Mouse (Mus musculus) liver, embryonic 16.5 days (tissue): ENCODE results near the gene Clic3. TPM values are rescaled to one million over a fixed set of nuclear protein-coding genes. Genes with fewer than 3 reads are reported as not detected.

Experiments
- ATAC-seq: fragments of 200-750 bp; cut with Nextera tagmentation; 2 replicates; pipeline ENCODE4 v1.8.0; 2017; ENCODE audit warnings: low read depth, mild to moderate bottlenecking, moderate number of reproducible peaks, moderate library complexity
- H3K27ac ChIP-seq: fragments of 300-500 bp; sonication (generic); 2 replicates; pipeline ENCODE4 v1.5.1; 2014; ENCODE audit warnings: mild to moderate bottlenecking, low read length
- H3K27me3 ChIP-seq: fragments of 300-500 bp; sonication (generic); 2 replicates; pipeline ENCODE4 v1.6.1; 2014; ENCODE audit warnings: low read depth, low read length, mixed read lengths; ENCODE audit not compliant: control insufficient read depth, insufficient read depth
- H3K36me3 ChIP-seq: fragments of 300-500 bp; sonication (generic); 2 replicates; pipeline ENCODE4 v1.6.1; 2014; ENCODE audit warnings: mild to moderate bottlenecking; ENCODE audit not compliant: control insufficient read depth, insufficient read depth
- H3K4me1 ChIP-seq: fragments of 300-500 bp; sonication (generic); 2 replicates; pipeline ENCODE4 v1.6.1; 2014; ENCODE audit warnings: low read depth, low read length, mixed read lengths; ENCODE audit not compliant: control insufficient read depth
- H3K4me2 ChIP-seq: fragments of 300-500 bp; sonication (generic); 2 replicates; pipeline ENCODE4 v1.6.1; 2014; ENCODE audit warnings: low read depth, low read length, mixed read lengths
- H3K4me3 ChIP-seq: fragments of 300-500 bp; sonication (generic); 2 replicates; pipeline ENCODE4 v1.5.1; 2014; ENCODE audit warnings: low read depth, mild to moderate bottlenecking, low read length
- H3K9ac ChIP-seq: fragments of 300-500 bp; sonication (generic); 2 replicates; pipeline ENCODE4 v1.6.1; 2014; ENCODE audit warnings: low read depth, low read length
- H3K9me3 ChIP-seq: fragments of 300-500 bp; sonication (generic); replicated peaks from 2 replicates; pipeline ENCODE4 v1.6.1; 2016; ENCODE audit warnings: low read length; ENCODE audit not compliant: control insufficient read depth
- WGBS: fragments of 180-500 bp; shearing (Covaris S2); extraction: QIAGEN DNeasy Blood & Tissue Kit; methylation state at CpG from one replicate; pipeline ENCODE4 v1.1.7; 2014; ENCODE audit not compliant: insufficient replicate concordance; 5-methylcytosine and 5-hydroxymethylcytosine counted together
- microRNA-seq: library from miRNA; unstranded; fragments of <30 nt; microRNA quantifications from one replicate; pipeline ENCODE4, GENCODE M21; 2016
- polyA plus RNA-seq: library from polyadenylated mRNA; unstranded; fragments of >200 nt; fragmentation: Nextera tagmentation; extraction: Ambion mirVana; gene quantifications from 2 replicates; pipeline ENCODE4 v1.2.1, GENCODE M21; 2015

The Clic3 gene
- polyA plus RNA-seq, 1 experiment from 2014 or later: 0.54 TPM

GRCm38 (mm10) chr2:25501593-25502486, 45.2 kb downstream of the Clic3 start, which contains the start of gene C8g:
TSS of gene C8g (minus strand) at chr2:25501719.
- no peaks in the 10 kb centered on the region for H3K27me3 ChIP-seq
- peak within 1 kb of the TSS; percentile 81 for H3K27ac ChIP-seq
- H3K4me3 ChIP-seq: peak within 1 kb of the TSS; percentile 82
- H3K36me3 ChIP-seq: peaks cover 6% of the 10 kb centered on the region; the same call in 1 of the 2 replicates
- H3K9me3 ChIP-seq: no peaks in the 10 kb centered on the region
- H3K4me1 ChIP-seq: peaks cover 42% of the 10 kb centered on the region
- H3K9ac ChIP-seq: peak within 1 kb of the TSS; percentile 87
- WGBS: 64% methylated on average over 20 of the region's 20 CpGs
- no peak for ATAC-seq
- H3K4me2 ChIP-seq: peak within 1 kb of the TSS; percentile 84

GRCm38 (mm10) chr2:25502726-25503125, 46.1 kb downstream of the Clic3 start:
- Histone ChIP-seq H3K4me2 (peak overlapping the region; percentile 84; the same call in 1 of the 2 replicates), H3K9me3 (no peaks in the 10 kb centered on the region), H3K27me3 (no peaks in the 10 kb centered on the region), H3K4me1 (peaks cover 42% of the 10 kb centered on the region), H3K9ac (0 out of 2 replicates have a peak overlapping the region, but pooled peaks have one; percentile 10), H3K36me3 (peaks cover 6% of the 10 kb centered on the region; the same call in 1 of the 2 replicates), H3K27ac (peak overlapping the region; percentile 56), H3K4me3 (no peak overlapping the region)
- WGBS: 36% methylated on average over 3 of the region's 3 CpGs
- ATAC-seq: peak; percentile 58

- no peak for ATAC-seq
Measured at GRCm38 (mm10) chr2:25504538-25504937, 47.9 kb downstream of the Clic3 start.

GRCm38 (mm10) chr2:25505000-25505399, 48.4 kb downstream of the Clic3 start:
- H3K36me3 ChIP-seq: peaks cover 6% of the 10 kb centered on the region; the same call in 1 of the 2 replicates
- H3K4me3 ChIP-seq: no peak overlapping the region
- ATAC-seq: no peak
- WGBS: 61% methylated on average over 1 of the region's 1 CpGs
- H3K4me2 ChIP-seq: no peak overlapping the region
- no peak overlapping the region for H3K9ac ChIP-seq
- no peak overlapping the region for H3K27ac ChIP-seq
- H3K4me1 ChIP-seq: peaks cover 32% of the 10 kb centered on the region
- no peaks in the 10 kb centered on the region for H3K9me3 ChIP-seq
- no peaks in the 10 kb centered on the region for H3K27me3 ChIP-seq

More at GRCm38 (mm10) chr2:25504538-25504937, 47.9 kb downstream of the Clic3 start:
- no peaks in the 10 kb centered on the region for H3K9me3 ChIP-seq
- H3K36me3 ChIP-seq: peaks cover 6% of the 10 kb centered on the region; the same call in 1 of the 2 replicates
- 51% methylated on average over 19 of the region's 19 CpGs for WGBS
- H3K9ac ChIP-seq: no peak overlapping the region
- no peaks in the 10 kb centered on the region for H3K27me3 ChIP-seq
- peaks cover 36% of the 10 kb centered on the region for H3K4me1 ChIP-seq
- H3K4me3 ChIP-seq: no peak overlapping the region
- no peak overlapping the region for H3K4me2 ChIP-seq
- no peak overlapping the region for H3K27ac ChIP-seq

- Histone ChIP-seq H3K36me3 (peaks cover 6% of the 10 kb centered on the region; the same call in 1 of the 2 replicates), H3K4me3 (no peak overlapping the region), H3K4me2 (no peak overlapping the region), H3K9me3 (no peaks in the 10 kb centered on the region), H3K4me1 (peaks cover 27% of the 10 kb centered on the region), H3K27ac (no peak overlapping the region), H3K27me3 (no peaks in the 10 kb centered on the region), H3K9ac (no peak overlapping the region)
- no peak for ATAC-seq
- 78% methylated on average over 4 of the region's 4 CpGs for WGBS
Measured at GRCm38 (mm10) chr2:25505860-25506259, 49.2 kb downstream of the Clic3 start.

- no peaks in the 10 kb centered on the region for H3K27me3 ChIP-seq
- H3K9ac ChIP-seq: no peak overlapping the region
- H3K36me3 ChIP-seq: peaks cover 6% of the 10 kb centered on the region; the same call in 1 of the 2 replicates
- no peak for ATAC-seq
- no peaks in the 10 kb centered on the region for H3K9me3 ChIP-seq
- H3K27ac ChIP-seq: no peak overlapping the region
- no peak overlapping the region for H3K4me2 ChIP-seq
- 41% methylated on average over 5 of the region's 5 CpGs for WGBS
- no peak overlapping the region for H3K4me3 ChIP-seq
- peaks cover 18% of the 10 kb centered on the region for H3K4me1 ChIP-seq
Measured at GRCm38 (mm10) chr2:25506964-25507363, 50.3 kb downstream of the Clic3 start.

Small RNA genes lying within 50 kb of the gene (microRNA-seq; reads per million reads assigned to microRNA genes)
- gene Mir3087: 0.74 reads per million

Other genes with a start within 250 kb of the Clic3 start
- gene Nelfb, start 245.3 kb upstream of the Clic3 start, polyA plus RNA-seq: 33.9 and 34.9 TPM in 2 replicates
- not detected in 2 replicates for gene Stpg3, start 242.2 kb upstream of the Clic3 start, polyA plus RNA-seq
- not detected in 2 replicates for gene Fam166a, start 238.1 kb upstream of the Clic3 start, polyA plus RNA-seq
- gene Tubb4b, start 232.1 kb upstream of the Clic3 start, polyA plus RNA-seq: 590 and 624 TPM in 2 replicates
- gene Slc34a3, start 222.5 kb upstream of the Clic3 start, polyA plus RNA-seq: 0.08 TPM in 1 of 2 replicates, not detected in the other
- gene Rnf224, start 220.1 kb upstream of the Clic3 start, polyA plus RNA-seq: not detected in 2 replicates
- 0.77 TPM in 1 of 2 replicates, not detected in the other for gene Rnf208, start 214.6 kb upstream of the Clic3 start, polyA plus RNA-seq
- not detected in 2 replicates for gene Cysrt1, start 214.4 kb upstream of the Clic3 start, polyA plus RNA-seq
- 1.4 and 1.8 TPM in 2 replicates for gene AL732309.1, start 210.0 kb upstream of the Clic3 start, polyA plus RNA-seq
- gene Tmem203, start 201.4 kb upstream of the Clic3 start, polyA plus RNA-seq: 10.9 and 12.0 TPM in 2 replicates
- 3.7 and 4.7 TPM in 2 replicates for gene Tprn, start 194.2 kb upstream of the Clic3 start, polyA plus RNA-seq
- 94.7 and 111 TPM in 2 replicates for gene Ssna1, start 184.4 kb upstream of the Clic3 start, polyA plus RNA-seq
- 40.1 and 40.5 TPM in 2 replicates for gene Anapc2, start 184.4 kb upstream of the Clic3 start, polyA plus RNA-seq
- not detected in 2 replicates for gene Tmem210, start 168.7 kb upstream of the Clic3 start, polyA plus RNA-seq
- not detected in 2 replicates for gene Lrrc26, start 166.9 kb upstream of the Clic3 start, polyA plus RNA-seq
- 0.02 TPM in 1 of 2 replicates, not detected in the other for gene Grin1, start 137.7 kb upstream of the Clic3 start, polyA plus RNA-seq
- gene Man1b1, start 124.5 kb upstream of the Clic3 start, polyA plus RNA-seq: 15.3 and 17.2 TPM in 2 replicates
- gene Dpp7, start 100.5 kb upstream of the Clic3 start, polyA plus RNA-seq: 10.8 and 11.5 TPM in 2 replicates
- gene Uap1l1, start 91.2 kb upstream of the Clic3 start, polyA plus RNA-seq: 12.6 and 14.0 TPM in 2 replicates
- gene Sapcd2, start 84.5 kb upstream of the Clic3 start, polyA plus RNA-seq: 14.7 and 16.2 TPM in 2 replicates
- gene Entpd2, start 61.0 kb upstream of the Clic3 start, polyA plus RNA-seq: 0.54 and 1.0 TPM in 2 replicates
- 4.7 and 4.8 TPM in 2 replicates for gene Npdc1, start 57.5 kb upstream of the Clic3 start, polyA plus RNA-seq
- 0.96 and 1.2 TPM in 2 replicates for gene Fut7, start 33.6 kb upstream of the Clic3 start, polyA plus RNA-seq
- 1.3 and 1.8 TPM in 2 replicates for gene Abca2, start 28.1 kb upstream of the Clic3 start, polyA plus RNA-seq
- gene Paxx, start 4.3 kb downstream of the Clic3 start, polyA plus RNA-seq: 10.1 TPM in 2 replicates
- gene Ptgds, start 13.2 kb downstream of the Clic3 start, polyA plus RNA-seq: 0.35 and 0.71 TPM in 2 replicates
- gene Lcn12, start 37.1 kb downstream of the Clic3 start, polyA plus RNA-seq: not detected in 2 replicates
- 23.8 and 24.7 TPM in 2 replicates for gene Fbxw5, start 43.9 kb downstream of the Clic3 start, polyA plus RNA-seq
- 90.7 and 105 TPM in 2 replicates for gene C8g, start 44.9 kb downstream of the Clic3 start, polyA plus RNA-seq
- 13.0 and 13.3 TPM in 2 replicates for gene Traf2, start 90.1 kb downstream of the Clic3 start, polyA plus RNA-seq
- 190 and 194 TPM in 2 replicates for gene Edf1, start 101.0 kb downstream of the Clic3 start, polyA plus RNA-seq
- gene Mamdc4, start 118.0 kb downstream of the Clic3 start, polyA plus RNA-seq: 2.9 and 7.2 TPM in 2 replicates
- 31.2 and 34.4 TPM in 2 replicates for gene Phpt1, start 118.4 kb downstream of the Clic3 start, polyA plus RNA-seq
- 0.07 TPM in 1 of 2 replicates, not detected in the other for gene Ajm1, start 124.9 kb downstream of the Clic3 start, polyA plus RNA-seq
- gene Rabl6, start 151.7 kb downstream of the Clic3 start, polyA plus RNA-seq: 17.5 and 19.9 TPM in 2 replicates
- 0.02 and 0.05 TPM in 2 replicates for gene Ccdc183, start 160.8 kb downstream of the Clic3 start, polyA plus RNA-seq
- 9.0 and 10.5 TPM in 2 replicates for gene Tmem141, start 165.2 kb downstream of the Clic3 start, polyA plus RNA-seq
- 86.7 and 88.1 TPM in 2 replicates for gene Fcna, start 171.2 kb downstream of the Clic3 start, polyA plus RNA-seq
- gene Lcn8, start 196.3 kb downstream of the Clic3 start, polyA plus RNA-seq: not detected in 2 replicates
- gene Lcn5, start 201.1 kb downstream of the Clic3 start, polyA plus RNA-seq: not detected in 2 replicates
- gene Lcn6, start 219.9 kb downstream of the Clic3 start, polyA plus RNA-seq: not detected in 2 replicates
- gene Lcn10, start 225.9 kb downstream of the Clic3 start, polyA plus RNA-seq: not detected in 2 replicates
- gene Obp2a, start 243.2 kb downstream of the Clic3 start, polyA plus RNA-seq: not detected in 2 replicates
- gene Bmyc, start 249.9 kb downstream of the Clic3 start, polyA plus RNA-seq: 6.9 and 7.4 TPM in 2 replicates